Mouse (Mus musculus) intestine, postnatal 0 days (tissue): ENCODE measurements around the gene Oas1c. TPM values are rescaled to one million over a fixed set of nuclear protein-coding genes. Genes with fewer than 3 reads are reported as not detected.

Experiments used
- ATAC-seq: fragments of 200-750 bp; cut with Nextera tagmentation; 2 replicates; pipeline ENCODE4 v1.8.0; 2017; ENCODE audit warnings: mild to moderate bottlenecking, moderate TSS enrichment, moderate library complexity
- H3K27ac ChIP-seq: fragments of 300-500 bp; sonication (generic); 2 replicates; pipeline ENCODE4 v1.5.1; 2014; ENCODE audit warnings: mild to moderate bottlenecking, low read depth, low read length, moderate library complexity
- H3K27me3 ChIP-seq: fragments of 300-500 bp; sonication (generic); replicated peaks from 2 replicates; pipeline ENCODE4 v1.6.1; 2014; ENCODE audit warnings: low read length, mixed read lengths; ENCODE audit not compliant: control insufficient read depth, insufficient read depth
- H3K36me3 ChIP-seq: fragments of 300-500 bp; sonication (generic); 2 replicates; pipeline ENCODE4 v1.6.1; 2014; ENCODE audit warnings: mild to moderate bottlenecking, moderate library complexity; ENCODE audit not compliant: control insufficient read depth, insufficient read depth
- H3K4me1 ChIP-seq: fragments of 300-500 bp; sonication (generic); replicated peaks from 2 replicates; pipeline ENCODE4 v1.6.1; 2014; ENCODE audit warnings: antibody characterized with exemption, low read length, mixed read lengths; ENCODE audit not compliant: control insufficient read depth, insufficient read depth
- H3K4me2 ChIP-seq: fragments of 300-500 bp; sonication (generic); replicated peaks from 2 replicates; pipeline ENCODE4 v1.6.1; 2014; ENCODE audit warnings: low read depth, mild to moderate bottlenecking, moderate library complexity
- H3K4me3 ChIP-seq: fragments of 300-500 bp; sonication (generic); 2 replicates; pipeline ENCODE4 v1.5.1; 2014; ENCODE audit warnings: low read depth, low read length
- H3K9ac ChIP-seq: fragments of 300-500 bp; sonication (generic); 2 replicates; pipeline ENCODE4 v1.6.1; 2014; ENCODE audit warnings: mild to moderate bottlenecking, low read depth, low read length
- H3K9me3 ChIP-seq: fragments of 300-500 bp; sonication (generic); 2 replicates; pipeline ENCODE4 v1.6.1; 2016; ENCODE audit warnings: mixed run types; ENCODE audit not compliant: control insufficient read depth
- CTCF ChIP-seq: sonication (generic); IDR thresholded peaks from 2 replicates; pipeline ENCODE4 v1.5.1; 2016; ENCODE audit warnings: low read depth, mild to moderate bottlenecking, control low read depth, antibody characterized with exemption, moderate library complexity
- WGBS: fragments of 180-500 bp; shearing (Covaris S2); extraction: QIAGEN DNeasy Blood & Tissue Kit; methylation state at CpG from one replicate; pipeline ENCODE4 v1.1.7; 2014; 5-methylcytosine and 5-hydroxymethylcytosine counted together
- polyA plus RNA-seq: library from polyadenylated mRNA; unstranded; fragments of >200 nt; fragmentation: Nextera tagmentation; extraction: Ambion mirVana; gene quantifications from 2 replicates; pipeline ENCODE4 v1.2.1, GENCODE M21; 2015

Oas1c gene
- polyA plus RNA-seq, 1 experiment from 2014 or later: 1.2 TPM

GRCm38 (mm10) chr5:120787042-120787441 is 25.3 kb downstream of the Oas1c start:
- Histone ChIP-seq H3K9ac (no peak overlapping the region), H3K27me3 (no peaks in the 10 kb centered on the region; the same call in 1 of the 2 replicates), H3K4me3 (no peak overlapping the region), H3K4me2 (no peak overlapping the region), H3K9me3 (no peaks in the 10 kb centered on the region), H3K27ac (no peak overlapping the region), H3K36me3 (no peaks in the 10 kb centered on the region), H3K4me1 (no peaks in the 10 kb centered on the region)
- 65% methylated on average over 3 of the region's 3 CpGs for WGBS
- no peak for TF ChIP-seq CTCF
- ATAC-seq: no peak

- ATAC-seq: no peak
- TF ChIP-seq CTCF: no peak
- Histone ChIP-seq H3K4me1 (no peaks in the 10 kb centered on the region), H3K27me3 (no peaks in the 10 kb centered on the region; the same call in 1 of the 2 replicates), H3K9ac (no peak overlapping the region), H3K9me3 (no peaks in the 10 kb centered on the region), H3K4me2 (no peak overlapping the region), H3K27ac (no peak overlapping the region), H3K4me3 (no peak overlapping the region), H3K36me3 (no peaks in the 10 kb centered on the region)
- 56% methylated on average over 2 of the region's 2 CpGs for WGBS
These were observed 29.9 kb downstream of the Oas1c start for GRCm38 (mm10) chr5:120782446-120782845.

- Histone ChIP-seq H3K9ac (no peak overlapping the region), H3K4me3 (no peak overlapping the region), H3K36me3 (no peaks in the 10 kb centered on the region), H3K27me3 (no peaks in the 10 kb centered on the region; the same call in 1 of the 2 replicates), H3K4me2 (no peak overlapping the region), H3K4me1 (no peaks in the 10 kb centered on the region), H3K9me3 (no peaks in the 10 kb centered on the region), H3K27ac (no peak overlapping the region)
- 100% methylated on average over 1 of the region's 1 CpGs for WGBS
- TF ChIP-seq CTCF: peak; percentile 26; the same call in 1 of the 2 replicates
- no peak for ATAC-seq
These were observed 30.7 kb downstream of the Oas1c start for GRCm38 (mm10) chr5:120781646-120782045.

- TF ChIP-seq CTCF: no peak
- 39% methylated on average over 3 of the region's 3 CpGs for WGBS
- Histone ChIP-seq H3K27ac (no peak overlapping the region), H3K4me2 (no peak overlapping the region), H3K9me3 (no peaks in the 10 kb centered on the region), H3K27me3 (no peaks in the 10 kb centered on the region; the same call in 1 of the 2 replicates), H3K4me3 (no peak overlapping the region), H3K9ac (no peak overlapping the region), H3K36me3 (no peaks in the 10 kb centered on the region), H3K4me1 (no peaks in the 10 kb centered on the region)
- ATAC-seq: no peak
These were observed 32.4 kb downstream of the Oas1c start for GRCm38 (mm10) chr5:120779922-120780321.

GRCm38 (mm10) chr5:120778941-120779340 is 33.4 kb downstream of the Oas1c start:
- H3K27me3 ChIP-seq: no peaks in the 10 kb centered on the region; the same call in 1 of the 2 replicates
- no peak overlapping the region for H3K9ac ChIP-seq
- H3K9me3 ChIP-seq: no peaks in the 10 kb centered on the region
- no peak overlapping the region for H3K27ac ChIP-seq
- H3K36me3 ChIP-seq: no peaks in the 10 kb centered on the region
- WGBS: 56% methylated on average over 2 of the region's 2 CpGs
- no peak overlapping the region for H3K4me2 ChIP-seq
- no peak for ATAC-seq
- H3K4me3 ChIP-seq: no peak overlapping the region
- no peaks in the 10 kb centered on the region for H3K4me1 ChIP-seq
- no peak for TF ChIP-seq CTCF

- no peaks in the 10 kb centered on the region for H3K4me1 ChIP-seq
- no peaks in the 10 kb centered on the region for H3K9me3 ChIP-seq
- H3K9ac ChIP-seq: no peak within 1 kb of the TSS
- H3K4me3 ChIP-seq: no peak within 1 kb of the TSS
- H3K4me2 ChIP-seq: peak within 1 kb of the TSS; percentile 44; the same call in 1 of the 2 replicates
- no peaks in the 10 kb centered on the region for H3K36me3 ChIP-seq
- H3K27me3 ChIP-seq: no peaks in the 10 kb centered on the region; the same call in 1 of the 2 replicates
- 45% methylated on average over 9 of the region's 9 CpGs for WGBS
- TF ChIP-seq CTCF: no peak
- no peak within 1 kb of the TSS for H3K27ac ChIP-seq
- peak; percentile 48 for ATAC-seq
These were observed 34.8 kb downstream of the Oas1c start, which contains the start of gene Oas3 for GRCm38 (mm10) chr5:120777478-120777877. Gene Oas3, minus strand, starts transcription at chr5:120777661.
